Mouse (Mus musculus) heart, adult 8-10 months (tissue): ENCODE data around the gene Extl2. TPM values are rescaled to one million over a fixed set of nuclear protein-coding genes. Genes with fewer than 3 reads are reported as not detected.

Experiments used
- DNase-seq: peaks from one replicate; pipeline ENCODE4 v3.0.0; 2022; ENCODE audit warnings: low spot score
- total RNA-seq, 4 experiments: library from RNA; stranded (reverse); gene quantifications; 2 replicates each; pipeline ENCODE4 v1.2.4; 2022

Gene Extl2
- total RNA-seq, 4 experiments from 2014 or later = 13.1 to 17.8 (median 15.4) TPM

- peak; percentile 72 for DNase-seq
These were observed 729 bp downstream of the Extl2 start for GRCm38 (mm10) chr3:116007941-116008440.

GRCm38 (mm10) chr3:116009622-116010344, 2.5 kb downstream of the Extl2 start:
- no peak for DNase-seq

- no peak for DNase-seq
These were observed 7.6 kb downstream of the Extl2 start for GRCm38 (mm10) chr3:116014901-116015300.

GRCm38 (mm10) chr3:116016116-116016515, 8.9 kb downstream of the Extl2 start:
- DNase-seq = no peak

- no peak for DNase-seq
These were observed 11.3 kb downstream of the Extl2 start for GRCm38 (mm10) chr3:116018606-116019005.

GRCm38 (mm10) chr3:116019136-116019535, 11.9 kb downstream of the Extl2 start:
- no peak for DNase-seq

- DNase-seq = no peak
These were observed 17.0 kb downstream of the Extl2 start for GRCm38 (mm10) chr3:116024236-116024635.

GRCm38 (mm10) chr3:116024669-116025068, 17.4 kb downstream of the Extl2 start:
- no peak for DNase-seq

GRCm38 (mm10) chr3:116025701-116026100, 18.4 kb downstream of the Extl2 start:
- no peak for DNase-seq

GRCm38 (mm10) chr3:116026996-116027395, 19.7 kb downstream of the Extl2 start:
- no peak for DNase-seq

GRCm38 (mm10) chr3:116030152-116030788, 23.0 kb downstream of the Extl2 start:
- no peak for DNase-seq

GRCm38 (mm10) chr3:116033218-116033870, 26.1 kb downstream of the Extl2 start:
- DNase-seq = no peak

- DNase-seq = peak; percentile 44
These were observed 26.6 kb downstream of the Extl2 start for GRCm38 (mm10) chr3:116033871-116034222.

GRCm38 (mm10) chr3:116040776-116041175, 33.5 kb downstream of the Extl2 start:
- no peak for DNase-seq

- no peak for DNase-seq
These were observed 38.7 kb downstream of the Extl2 start for GRCm38 (mm10) chr3:116046000-116046399.

- no peak for DNase-seq
These were observed 39.8 kb downstream of the Extl2 start for GRCm38 (mm10) chr3:116047034-116047433.

- no peak for DNase-seq
These were observed 49.8 kb downstream of the Extl2 start for GRCm38 (mm10) chr3:116057078-116057477.

GRCm38 (mm10) chr3:116060320-116060719, 53.1 kb downstream of the Extl2 start:
- DNase-seq = no peak

GRCm38 (mm10) chr3:116062141-116062540, 54.9 kb downstream of the Extl2 start:
- DNase-seq = no peak

- no peak for DNase-seq
These were observed 65.3 kb downstream of the Extl2 start for GRCm38 (mm10) chr3:116072584-116072983.

GRCm38 (mm10) chr3:116076739-116077138, 69.5 kb downstream of the Extl2 start:
- no peak for DNase-seq

GRCm38 (mm10) chr3:116078490-116078889, 71.2 kb downstream of the Extl2 start:
- DNase-seq = no peak
